Mouse (Mus musculus) kidney, postnatal 0 days (tissue): ENCODE data around the gene Fadd. TPM values are rescaled to one million over a fixed set of nuclear protein-coding genes. Genes with fewer than 3 reads are reported as not detected.

ENCODE experiments used
- ATAC-seq: fragments of 200-750 bp; cut with Nextera tagmentation; replicated peaks from 2 replicates; pipeline ENCODE4 v1.8.0; 2017; ENCODE audit warnings: low read depth, moderate number of reproducible peaks, moderate TSS enrichment, moderate library complexity; ENCODE audit not compliant: low FRiP score
- DNase-seq: peaks from one replicate; pipeline ENCODE4 v3.0.0-alpha.2; 2016; ENCODE audit warnings: low spot score
- H3K27ac ChIP-seq: fragments of 300-500 bp; sonication (generic); 2 replicates; pipeline ENCODE4 v1.5.1; 2014; ENCODE audit warnings: mild to moderate bottlenecking
- H3K27me3 ChIP-seq: fragments of 300-500 bp; sonication (generic); 2 replicates; pipeline ENCODE4 v1.6.1; 2014; ENCODE audit warnings: low read length, mixed read lengths; ENCODE audit not compliant: insufficient read depth
- H3K36me3 ChIP-seq: fragments of 300-500 bp; sonication (generic); 2 replicates; pipeline ENCODE4 v1.6.1; 2014; ENCODE audit warnings: low read length, mixed read lengths; ENCODE audit not compliant: insufficient read depth
- H3K4me1 ChIP-seq: fragments of 300-500 bp; sonication (generic); replicated peaks from 2 replicates; pipeline ENCODE4 v1.6.1; 2014; ENCODE audit warnings: antibody characterized with exemption, low read length, mixed read lengths; ENCODE audit not compliant: insufficient read depth
- H3K4me2 ChIP-seq: fragments of 300-500 bp; sonication (generic); 2 replicates; pipeline ENCODE4 v1.6.1; 2014; ENCODE audit warnings: mild to moderate bottlenecking, low read length, moderate library complexity, mixed read lengths
- H3K4me3 ChIP-seq: fragments of 300-500 bp; sonication (generic); replicated peaks from 2 replicates; pipeline ENCODE4 v1.5.1; 2014; ENCODE audit warnings: low read depth, low read length
- H3K9ac ChIP-seq: fragments of 300-500 bp; sonication (generic); 2 replicates; pipeline ENCODE4 v1.6.1; 2014; ENCODE audit warnings: low read depth, low read length
- H3K9me3 ChIP-seq: fragments of 300-500 bp; sonication (generic); replicated peaks from 2 replicates; pipeline ENCODE4 v1.6.1; 2016; ENCODE audit warnings: low read length, inconsistent platforms, mixed read lengths
- CTCF ChIP-seq: IDR thresholded peaks from 2 replicates; pipeline ENCODE4 v1.5.1; 2016; ENCODE audit warnings: antibody characterized with exemption, low read depth, mild to moderate bottlenecking, moderate library complexity
- WGBS: fragments of 180-500 bp; shearing (Covaris S2); extraction: QIAGEN DNeasy Blood & Tissue Kit; methylation state at CpG from one replicate; pipeline ENCODE4 v1.1.7; 2014; 5-methylcytosine and 5-hydroxymethylcytosine counted together
- polyA plus RNA-seq: library from polyadenylated mRNA; unstranded; fragments of >200 nt; fragmentation: Nextera tagmentation; extraction: Ambion mirVana; gene quantifications from 2 replicates; pipeline ENCODE4 v1.2.1, GENCODE M21; 2015

The Fadd gene
- polyA plus RNA-seq, 1 experiment from 2014 or later = 12.6 TPM

GRCm38 (mm10) chr7:144585648-144586047 lies 3.4 kb upstream of the Fadd start:
- WGBS = 18% methylated on average over 6 of the region's 6 CpGs

DNA sequence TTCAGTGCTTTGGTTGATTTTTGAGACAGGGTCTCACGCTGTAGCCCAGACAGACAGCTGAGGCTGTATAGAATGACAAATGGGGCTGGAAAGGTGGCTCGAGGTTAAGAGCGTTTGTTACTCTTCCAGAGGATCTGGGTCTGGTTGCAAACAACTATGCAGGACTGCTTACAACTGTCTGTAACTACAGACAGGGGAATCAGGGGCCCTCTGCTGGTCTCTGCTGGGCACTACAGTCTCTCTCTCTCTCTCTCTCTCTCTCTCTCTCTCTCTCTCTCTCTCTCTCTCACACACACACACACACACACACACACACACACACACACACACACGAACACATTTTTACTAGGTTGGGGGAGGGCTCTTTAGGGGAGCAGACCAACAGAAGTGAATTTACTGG lies 1.4 kb upstream of the Fadd start:
- peaks cover 11% of the 10 kb centered on the region; the same call in 1 of the 2 replicates for H3K36me3 ChIP-seq
- no peaks in the 10 kb centered on the region for H3K9me3 ChIP-seq
- H3K27ac ChIP-seq = no peak overlapping the region
- peak; percentile 77 for TF ChIP-seq CTCF
- H3K27me3 ChIP-seq = no peaks in the 10 kb centered on the region
- peaks cover 12% of the 10 kb centered on the region; the same call in 1 of the 2 replicates for H3K4me1 ChIP-seq
- H3K4me2 ChIP-seq = no peak overlapping the region
- H3K4me3 ChIP-seq = no peak overlapping the region
- no peak for ATAC-seq
- DNase-seq = peak; percentile 87
- no peak overlapping the region for H3K9ac ChIP-seq
- WGBS = 3% methylated on average over 4 of the region's 4 CpGs

More at GRCm38 (mm10) chr7:144585648-144586047, 3.4 kb upstream of the Fadd start:
- Histone ChIP-seq H3K9ac (no peak overlapping the region), H3K27ac (no peak overlapping the region), H3K4me2 (no peak overlapping the region), H3K4me3 (no peak overlapping the region), H3K4me1 (peaks cover 12% of the 10 kb centered on the region; the same call in 1 of the 2 replicates), H3K36me3 (no peaks in the 10 kb centered on the region), H3K9me3 (no peaks in the 10 kb centered on the region), H3K27me3 (no peaks in the 10 kb centered on the region)
- ATAC-seq (no peak), DNase-seq (peak; percentile 86)
- peak; percentile 99 for TF ChIP-seq CTCF

DNA sequence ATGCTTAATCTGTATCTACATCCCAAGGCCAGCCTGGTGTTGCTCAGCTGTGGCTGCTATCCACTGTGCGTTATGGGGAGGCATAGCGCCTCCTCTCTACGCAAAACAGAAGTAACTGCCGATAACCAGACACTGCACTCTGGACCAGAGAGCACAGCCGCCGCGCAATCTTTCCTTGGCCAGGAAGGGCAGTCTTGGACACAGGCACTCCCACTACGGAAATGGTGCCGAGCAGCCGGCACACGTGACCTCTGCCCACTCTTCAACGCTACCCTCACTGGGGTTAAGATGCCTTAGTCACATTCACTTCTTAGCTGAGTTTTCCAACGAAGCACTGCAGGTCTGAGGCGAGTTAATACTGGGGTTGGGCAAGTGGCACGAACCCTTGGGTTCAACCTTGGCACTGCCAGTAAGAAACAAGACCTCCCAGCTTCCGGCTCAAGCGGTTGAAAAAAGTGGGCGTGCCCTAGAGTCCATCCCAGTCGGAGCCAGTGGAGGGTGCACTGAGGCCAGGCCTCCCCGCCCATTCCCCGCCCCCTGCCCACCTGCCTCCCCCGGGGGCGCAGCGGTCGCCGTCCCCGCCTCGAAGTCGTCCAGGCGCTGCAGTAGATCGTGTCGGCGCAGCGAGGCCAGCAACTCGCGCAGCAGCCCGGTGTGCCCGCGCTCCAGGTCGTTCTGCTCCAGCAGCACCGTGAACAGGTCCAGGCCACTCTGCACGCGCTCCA lies 542 bp downstream of the Fadd start:
- WGBS = 1% methylated on average over 43 of the region's 43 CpGs
- peak; percentile 95 for DNase-seq
- H3K4me2 ChIP-seq = peak overlapping the region; percentile 84

GRCm38 (mm10) chr7:144577876-144578275 lies 4.4 kb downstream of the Fadd start:
- no peak overlapping the region for H3K27ac ChIP-seq
- 89% methylated on average over 5 of the region's 5 CpGs for WGBS
- ATAC-seq = no peak
- H3K36me3 ChIP-seq = peaks cover 11% of the 10 kb centered on the region; the same call in 1 of the 2 replicates
- peaks cover 8% of the 10 kb centered on the region; the same call in 1 of the 2 replicates for H3K4me1 ChIP-seq
- DNase-seq = no peak
- no peaks in the 10 kb centered on the region for H3K27me3 ChIP-seq
- no peak overlapping the region for H3K4me2 ChIP-seq
- no peaks in the 10 kb centered on the region for H3K9me3 ChIP-seq
- H3K9ac ChIP-seq = no peak overlapping the region
- no peak overlapping the region for H3K4me3 ChIP-seq
- no peak for TF ChIP-seq CTCF

More for the DNA sequence above, 542 bp downstream of the Fadd start:
- ATAC-seq = peak; percentile 87
- H3K9ac ChIP-seq = peak overlapping the region; percentile 63
- TF ChIP-seq CTCF = peak; percentile 82
- no peaks in the 10 kb centered on the region for H3K27me3 ChIP-seq
- no peaks in the 10 kb centered on the region for H3K9me3 ChIP-seq
- peaks cover 12% of the 10 kb centered on the region; the same call in 1 of the 2 replicates for H3K4me1 ChIP-seq
- H3K36me3 ChIP-seq = peaks cover 11% of the 10 kb centered on the region; the same call in 1 of the 2 replicates
- H3K4me3 ChIP-seq = peak overlapping the region; percentile 68
- H3K27ac ChIP-seq = peak overlapping the region; percentile 94

DNA sequence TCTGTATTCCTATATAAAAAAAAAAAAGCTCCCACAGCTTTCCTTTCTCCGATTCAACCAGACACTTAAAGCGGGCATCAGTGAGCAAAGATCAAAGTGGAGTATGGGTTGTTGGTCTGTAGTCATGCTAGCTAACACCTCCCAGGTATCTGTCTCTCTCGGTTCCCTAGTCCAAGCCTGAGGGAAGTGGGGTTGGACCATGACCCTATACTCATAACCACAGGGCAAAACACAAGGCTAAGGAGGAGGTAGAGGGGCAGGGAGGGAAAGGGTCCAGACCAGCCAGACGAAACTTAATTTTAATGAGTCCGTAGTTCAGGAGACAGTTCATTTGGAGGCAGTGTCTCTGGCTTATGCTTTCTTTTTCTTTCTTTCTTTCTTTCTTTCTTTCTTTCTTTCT lies 10.0 kb downstream of the Fadd start:
- Histone ChIP-seq H3K27ac (0 out of 2 replicates have a peak overlapping the region, but pooled peaks have one; percentile 19), H3K9me3 (no peaks in the 10 kb centered on the region), H3K36me3 (no peaks in the 10 kb centered on the region), H3K4me3 (no peak overlapping the region), H3K9ac (no peak overlapping the region), H3K4me1 (no peaks in the 10 kb centered on the region), H3K27me3 (no peaks in the 10 kb centered on the region), H3K4me2 (no peak overlapping the region)
- TF ChIP-seq CTCF = no peak
- ATAC-seq = peak; percentile 85
- 59% methylated on average over 5 of the region's 5 CpGs for WGBS
- no peak for DNase-seq

- peak; percentile 72 for ATAC-seq
- Histone ChIP-seq H3K27ac (peak overlapping the region; percentile 19; the same call in 1 of the 2 replicates), H3K9me3 (no peaks in the 10 kb centered on the region), H3K4me2 (no peak overlapping the region), H3K27me3 (no peaks in the 10 kb centered on the region), H3K4me1 (no peaks in the 10 kb centered on the region), H3K36me3 (no peaks in the 10 kb centered on the region), H3K4me3 (no peak overlapping the region), H3K9ac (no peak overlapping the region)
- TF ChIP-seq CTCF = no peak
- DNase-seq = no peak
Observed at GRCm38 (mm10) chr7:144571598-144571997, 10.7 kb downstream of the Fadd start.
